Mouse (Mus musculus) MEL (cell line): ENCODE results near the gene Usmg5.
A peak's percentile ranks its signal among the peaks of the same experiment; 100 is the strongest.

ENCODE experiments used
- CHD2 ChIP-seq: IDR thresholded peaks from 2 replicates; pipeline ENCODE4 v1.6.1; 2011; ENCODE audit warnings: low read length, improper control_type of control experiment
- CTCF ChIP-seq, 3 experiments: IDR thresholded peaks in 2 of 3; conservative IDR thresholded peaks in 1 of 3; 2 replicates each; pipeline ENCODE4 v1.5.1; 2011 to 2012; ENCODE audit warnings: low read length in 3 of 3, low read depth in 2 of 3, mild to moderate bottlenecking in 2 of 3, improper control_type of control experiment in 1 of 3, inconsistent platforms in 1 of 3, mixed read lengths in 1 of 3, moderate library complexity in 1 of 3; ENCODE audit not compliant: control insufficient read depth in 1 of 3, insufficient read depth in 1 of 3, poor library complexity in 1 of 3, severe bottlenecking in 1 of 3
- GABPA ChIP-seq: IDR thresholded peaks from 2 replicates; pipeline ENCODE4 v1.6.1; 2012; ENCODE audit warnings: low read depth, mild to moderate bottlenecking, inconsistent platforms, low read length, improper control_type of control experiment, moderate library complexity
- POLR2A ChIP-seq, 2 experiments: IDR thresholded peaks; 2 replicates each; pipeline ENCODE4 v1.6.1; 2011 to 2012; ENCODE audit warnings: low read length in 2 of 2, mild to moderate bottlenecking in 2 of 2, control low read depth in 1 of 2, improper control_type of control experiment in 1 of 2, low read depth in 1 of 2, moderate library complexity in 1 of 2; ENCODE audit not compliant: control insufficient read depth in 1 of 2, insufficient read depth in 1 of 2, poor library complexity in 1 of 2
- RAD21 ChIP-seq: IDR thresholded peaks from 2 replicates; pipeline ENCODE4 v1.6.1; 2011; ENCODE audit warnings: mild to moderate bottlenecking, low read depth, low read length, improper control_type of control experiment
- RCOR1 ChIP-seq: IDR thresholded peaks from 2 replicates; pipeline ENCODE4 v1.6.1; 2012; ENCODE audit warnings: low read depth, mild to moderate bottlenecking, inconsistent platforms, low read length, improper control_type of control experiment
- SMC3 ChIP-seq: IDR thresholded peaks from 2 replicates; pipeline ENCODE4 v1.6.1; 2011; ENCODE audit warnings: low read depth, low read length, improper control_type of control experiment
- ZKSCAN1 ChIP-seq: IDR thresholded peaks from 2 replicates; pipeline ENCODE4 v1.6.1; 2012; ENCODE audit warnings: low read depth, mild to moderate bottlenecking, inconsistent platforms, low read length, improper control_type of control experiment, moderate library complexity

DNA sequence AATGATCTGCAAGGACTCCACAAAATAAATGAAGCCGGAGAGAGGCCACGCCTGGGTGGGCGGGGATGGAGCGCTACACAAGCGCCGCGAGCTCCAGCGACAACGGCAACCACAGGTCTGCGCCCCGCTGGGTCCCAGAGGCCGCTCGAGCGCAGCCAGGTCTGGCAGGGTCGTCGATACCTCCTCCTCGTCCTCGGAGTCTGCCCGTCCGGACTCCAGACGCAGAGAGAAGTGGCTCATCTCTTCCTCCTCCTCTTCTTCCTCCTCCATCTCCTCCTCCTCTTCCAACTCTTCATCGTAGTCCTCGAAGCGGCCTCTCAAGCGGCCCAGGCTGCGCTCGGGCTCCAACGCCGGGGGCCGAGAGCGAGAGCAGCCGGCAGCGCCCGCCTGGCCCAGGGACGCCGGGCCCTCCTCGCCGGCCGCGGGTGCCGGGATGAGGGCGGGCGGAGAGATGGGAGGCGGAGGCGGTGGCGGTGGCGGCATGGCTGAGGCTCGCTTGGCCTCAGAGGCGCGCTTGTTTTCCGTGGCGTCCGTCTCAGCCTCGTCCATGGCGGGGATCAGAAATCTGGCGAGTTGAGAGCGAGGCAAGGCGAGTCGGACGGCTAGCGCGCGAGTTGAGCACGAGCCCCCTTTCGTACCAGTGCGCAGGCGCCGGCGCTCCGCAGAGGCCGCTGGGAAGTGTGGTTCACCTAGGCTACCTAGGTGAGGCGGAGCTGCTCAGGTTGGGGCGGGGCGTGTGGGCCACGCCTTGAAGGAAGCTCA is 40.0 kb downstream of the Usmg5 start, which contains the start of gene Pcgf6:
- TF ChIP-seq CHD2 (no peak), CTCF (IDR thresholded peaks at IDR 0.05 in 2 of 3, conservative IDR thresholded peaks at IDR 0.05 in 1 of 3; ENCODE audit: control insufficient read depth in 1 of 3, insufficient read depth in 1 of 3, low read depth in 2 of 3, low read length in 3 of 3, poor library complexity in 1 of 3, severe bottlenecking in 1 of 3) (no peak), RAD21 (no peak), POLR2A (IDR thresholded peaks at IDR 0.05; ENCODE audit: control insufficient read depth in 1 of 2, insufficient read depth in 1 of 2, low read depth in 1 of 2, low read length in 2 of 2, poor library complexity in 1 of 2) (peak; percentile 82 to 86), ZKSCAN1 (no peak), GABPA (no peak), RCOR1 (no peak), SMC3 (no peak)
